Comparison of ENCODE assay signal across 8 mouse cellular contexts in the genomic region with DNA sequence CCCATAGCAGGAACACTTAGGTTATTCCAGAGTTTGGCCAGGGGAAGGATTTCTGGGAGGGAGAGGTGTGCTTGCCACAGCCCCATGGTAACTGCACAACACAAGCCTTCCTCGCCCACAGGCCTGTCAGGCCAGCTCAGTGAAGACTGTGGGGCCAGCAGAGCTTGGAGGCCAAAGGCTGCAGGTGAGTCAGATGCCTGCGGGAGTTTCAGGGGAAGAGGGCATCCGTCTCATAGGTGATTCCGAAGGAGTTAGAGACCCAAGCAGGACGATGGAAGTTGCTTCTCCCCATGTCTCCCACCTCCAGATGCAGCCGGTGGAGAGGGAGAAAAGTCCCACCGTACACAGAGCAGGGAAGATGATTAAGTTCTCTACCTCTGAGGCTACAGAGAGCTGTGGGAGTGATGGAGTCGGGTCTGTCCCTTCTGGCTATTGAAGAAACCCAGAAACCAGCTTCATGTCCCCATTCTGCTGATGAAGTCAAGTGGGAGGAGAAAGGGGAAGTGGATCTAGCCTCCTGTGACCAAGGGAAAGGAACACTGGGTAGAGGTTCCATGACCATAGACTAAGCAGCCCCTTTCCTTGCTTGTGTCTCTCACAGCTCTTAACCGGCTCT. TPM values are rescaled to one million over a fixed set of nuclear protein-coding genes. Genes with fewer than 3 reads are reported as not detected.
DNase-seq lines count a peak whose midpoint lies in the region; ATAC-seq and TF ChIP-seq lines count a peak whose summit lies in the region.

A gene (plus strand): TSS at position 120 of the 616 bp plus-strand sequence.

- no peak for TF ChIP-seq POLR2A in kidney, adult 2 months (IDR thresholded peaks at IDR 0.05; ENCODE audit: low read depth, low read length)

- H3K9ac ChIP-seq in hindbrain, embryonic 12.5 days = peak within 1 kb of the TSS; percentile 36; the same call in 1 of the 2 replicates
- H3K9ac ChIP-seq in midbrain, embryonic 11.5 days (ENCODE audit: low read length) = peak within 1 kb of the TSS; percentile 41

- no peaks in the 10 kb centered on the region for H3K9me3 ChIP-seq in hindbrain, embryonic 12.5 days (replicated peaks)
- no peaks in the 10 kb centered on the region for H3K9me3 ChIP-seq in midbrain, embryonic 11.5 days (ENCODE audit: control insufficient read depth, low read length)

- no peak for DNase-seq in kidney, adult 2 months
- no peak for DNase-seq in kidney, adult 8-10 months
- DNase-seq in midbrain, embryonic 11.5 days (ENCODE audit: low spot score, missing footprints) = peak; percentile 84
- DNase-seq in right cerebral cortex, postnatal 25 days = no peak
- DNase-seq in embryo, embryonic 10.5 days (ENCODE audit: low spot score) = no peak
- no peak for DNase-seq in left cerebral cortex, adult 11 months (ENCODE audit: low spot score)

- H3K4me3 ChIP-seq in kidney, adult 2 months (ENCODE audit: insufficient read depth, low read depth, low read length) = no peak within 1 kb of the TSS
- peak within 1 kb of the TSS; percentile 20; the same call in 1 of the 2 replicates for H3K4me3 ChIP-seq in brown adipose tissue, adult 24 weeks (ENCODE audit: insufficient read depth, low read depth, low read length)
- no peak within 1 kb of the TSS for H3K4me3 ChIP-seq in hindbrain, embryonic 12.5 days
- H3K4me3 ChIP-seq in midbrain, embryonic 11.5 days (ENCODE audit: low read depth, low read length) = no peak within 1 kb of the TSS

- 81% methylated on average over 9 of the region's 9 CpGs for WGBS in kidney, adult 2 months
- 84% methylated on average over 9 of the region's 9 CpGs for WGBS in hindbrain, embryonic 12.5 days
- 84% methylated on average over 9 of the region's 9 CpGs for WGBS in midbrain, embryonic 11.5 days

- H3K4me2 ChIP-seq in hindbrain, embryonic 12.5 days (replicated peaks) = no peak within 1 kb of the TSS
- no peak within 1 kb of the TSS for H3K4me2 ChIP-seq in midbrain, embryonic 11.5 days

- H3K27ac ChIP-seq in kidney, adult 2 months (ENCODE audit: insufficient read depth, low read depth, low read length) = peak within 1 kb of the TSS; percentile 99
- peak within 1 kb of the TSS; percentile 100 for H3K27ac ChIP-seq in brown adipose tissue, adult 24 weeks (replicated peaks; ENCODE audit: low read depth, low read length)
- peak within 1 kb of the TSS; percentile 79 for H3K27ac ChIP-seq in hindbrain, embryonic 12.5 days
- H3K27ac ChIP-seq in midbrain, embryonic 11.5 days (ENCODE audit: low read depth, low read length) = peak within 1 kb of the TSS; percentile 73

- no peaks in the 10 kb centered on the region for H3K36me3 ChIP-seq in kidney, adult 2 months (ENCODE audit: control insufficient read depth, insufficient read depth, low read length)
- H3K36me3 ChIP-seq in hindbrain, embryonic 12.5 days = peaks cover 22% of the 10 kb centered on the region
- no peaks in the 10 kb centered on the region; the same call in 1 of the 2 replicates for H3K36me3 ChIP-seq in midbrain, embryonic 11.5 days (ENCODE audit: control insufficient read depth, insufficient read depth, low read length)

- TF ChIP-seq CTCF in kidney, adult 2 months (conservative IDR thresholded peaks at IDR 0.05; ENCODE audit: insufficient read depth, insufficient read length, low read depth, low read length) = no peak

- no peaks in the 10 kb centered on the region for H3K27me3 ChIP-seq in kidney, adult 2 months (replicated peaks; ENCODE audit: control insufficient read depth, insufficient read depth, low read length)
- 0 out of 2 replicates have a peak, but pooled peaks cover under 1% of the 10 kb centered on the region for H3K27me3 ChIP-seq in hindbrain, embryonic 12.5 days
- 0 out of 2 replicates have a peak, but pooled peaks cover 3% of the 10 kb centered on the region for H3K27me3 ChIP-seq in midbrain, embryonic 11.5 days (ENCODE audit: control insufficient read depth, insufficient read depth, low read length)

- 0 out of 2 replicates have a peak, but pooled peaks cover 4% of the 10 kb centered on the region for H3K4me1 ChIP-seq in kidney, adult 2 months (ENCODE audit: control insufficient read depth, insufficient read depth, low read length)
- H3K4me1 ChIP-seq in brown adipose tissue, adult 24 weeks (ENCODE audit: control insufficient read depth, insufficient read depth, insufficient read length, low read length) = peaks cover 29% of the 10 kb centered on the region
- peaks cover 44% of the 10 kb centered on the region for H3K4me1 ChIP-seq in hindbrain, embryonic 12.5 days
- peaks cover 29% of the 10 kb centered on the region for H3K4me1 ChIP-seq in midbrain, embryonic 11.5 days (ENCODE audit: control insufficient read depth, insufficient read depth, low read length)

- no peak for ATAC-seq in hindbrain, embryonic 12.5 days (ENCODE audit: low FRiP score)
- no peak for ATAC-seq in midbrain, embryonic 11.5 days (ENCODE audit: low FRiP score)

RNA-seq across cellular contexts. Expression of the gene that starts here (rescaled TPM):
- 0.20 TPM in 1 of 2 replicates, not detected in the other for polyA plus RNA-seq in kidney, adult 2 months (2012; rRNA removed)
- polyA plus RNA-seq in brown adipose tissue, adult 24 weeks (2012; ENCODE audit: insufficient read depth, insufficient read length, missing spikeins) = not detected in 2 replicates
- 0.34 TPM in 1 of 2 replicates, not detected in the other for polyA plus RNA-seq in hindbrain, embryonic 12.5 days (2016; fragmentation: Nextera tagmentation; extraction: Ambion mirVana)
- polyA plus RNA-seq in midbrain, embryonic 11.5 days (2014; fragmentation: Nextera tagmentation; extraction: Ambion mirVana) = not detected in 2 replicates

Comparison
In these comparisons a context has a peak if more than half of its experiments do, and no peak if none do; other contexts are left out.
1. Peak in DNase-seq, H3K27ac ChIP-seq and H3K9ac ChIP-seq in midbrain, embryonic 11.5 days; RNA of the gene not detected or under 1 TPM.